Mouse (Mus musculus): ENCODE measurements around the gene Phf20. TPM values are rescaled to one million over a fixed set of nuclear protein-coding genes. Genes with fewer than 3 reads are reported as not detected.
A peak's percentile ranks its signal among the peaks of the same experiment; 100 is the strongest.

The Phf20 gene
- polyA plus RNA-seq, 1 experiment from 2014 or later: 44.8 TPM

DNA sequence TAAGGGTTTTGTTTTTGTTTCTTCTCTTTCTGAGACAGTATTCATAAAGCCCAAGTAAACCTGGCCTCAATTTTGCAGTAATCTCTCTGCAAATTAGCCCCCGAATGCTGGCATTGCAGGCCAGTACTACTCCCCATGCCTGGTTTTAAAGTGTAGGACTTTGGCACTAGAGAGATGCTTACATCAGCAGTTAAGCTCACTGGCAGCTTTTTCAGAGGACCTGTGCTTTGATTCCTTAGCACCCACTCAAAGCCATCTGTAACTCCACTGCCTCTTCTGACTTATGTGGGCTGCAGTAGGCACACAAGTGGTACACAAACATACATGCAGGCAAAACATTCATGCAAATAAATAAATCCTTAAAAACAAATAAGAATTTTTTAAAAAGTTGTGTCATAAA is 55.0 kb downstream of the Phf20 start:
- 96% methylated on average over 1 of the region's 1 CpGs for WGBS
- Histone ChIP-seq H3K9ac (replicated peaks; ENCODE audit: low read depth) (no peak overlapping the region), H3K4me2 (replicated peaks; ENCODE audit: low read depth, low read length) (no peak overlapping the region), H3K27me3 (replicated peaks; ENCODE audit: insufficient read depth, low read length) (no peaks in the 10 kb centered on the region), H3K9me3 (ENCODE audit: low read length) (no peaks in the 10 kb centered on the region), H3K36me3 (ENCODE audit: insufficient read depth, low read length) (peaks cover 16% of the 10 kb centered on the region; the same call in 1 of the 2 replicates), H3K4me3 (ENCODE audit: low read depth, low read length) (no peak overlapping the region), H3K4me1 (ENCODE audit: insufficient read depth, low read depth, low read length) (no peaks in the 10 kb centered on the region; the same call in 1 of the 2 replicates), H3K27ac (ENCODE audit: low read length) (no peak overlapping the region)
- no peak for DNase-seq (ENCODE audit: low spot score)
- no peak for ATAC-seq
- TF ChIP-seq CTCF (IDR thresholded peaks at IDR 0.05) (no peak), EP300 (IDR thresholded peaks at IDR 0.05) (no peak)

DNA sequence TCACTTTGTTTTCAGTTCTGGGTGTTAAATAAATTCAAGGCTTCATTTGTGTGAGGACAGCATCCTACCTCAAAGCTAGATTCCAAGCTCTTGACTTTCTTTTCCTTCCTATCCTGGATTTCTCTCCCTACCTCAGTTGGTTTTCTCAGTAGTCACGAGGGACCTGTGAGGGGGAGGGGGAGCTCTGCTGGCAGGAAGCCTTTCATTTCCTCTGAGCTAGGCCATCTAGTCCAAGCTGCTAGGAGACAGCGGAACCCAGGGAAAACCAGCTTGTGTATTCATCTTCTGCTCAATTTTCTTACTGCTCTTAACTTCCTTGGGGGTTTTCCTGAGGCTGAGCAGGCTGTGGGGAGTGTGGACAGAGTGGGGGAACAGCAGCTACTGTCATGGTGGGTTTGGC is 60.8 kb downstream of the Phf20 start:
- DNase-seq (ENCODE audit: low spot score) (peak; percentile 53), ATAC-seq (peak; percentile 63)
- H3K9me3 ChIP-seq (ENCODE audit: low read length): no peaks in the 10 kb centered on the region
- peaks cover 17% of the 10 kb centered on the region; the same call in 1 of the 2 replicates for H3K36me3 ChIP-seq (ENCODE audit: insufficient read depth, low read length)
- H3K4me2 ChIP-seq (replicated peaks; ENCODE audit: low read depth, low read length): no peak overlapping the region
- 47% methylated on average over 2 of the region's 2 CpGs for WGBS
- no peak overlapping the region for H3K4me3 ChIP-seq (ENCODE audit: low read depth, low read length)
- peaks cover 13% of the 10 kb centered on the region for H3K4me1 ChIP-seq (ENCODE audit: insufficient read depth, low read depth, low read length)
- peak overlapping the region; percentile 54 for H3K27ac ChIP-seq (ENCODE audit: low read length)
- no peak overlapping the region for H3K9ac ChIP-seq (replicated peaks; ENCODE audit: low read depth)
- no peaks in the 10 kb centered on the region for H3K27me3 ChIP-seq (replicated peaks; ENCODE audit: insufficient read depth, low read length)
- TF ChIP-seq CTCF (IDR thresholded peaks at IDR 0.05): no peak
- no peak for TF ChIP-seq EP300 (IDR thresholded peaks at IDR 0.05)

DNA sequence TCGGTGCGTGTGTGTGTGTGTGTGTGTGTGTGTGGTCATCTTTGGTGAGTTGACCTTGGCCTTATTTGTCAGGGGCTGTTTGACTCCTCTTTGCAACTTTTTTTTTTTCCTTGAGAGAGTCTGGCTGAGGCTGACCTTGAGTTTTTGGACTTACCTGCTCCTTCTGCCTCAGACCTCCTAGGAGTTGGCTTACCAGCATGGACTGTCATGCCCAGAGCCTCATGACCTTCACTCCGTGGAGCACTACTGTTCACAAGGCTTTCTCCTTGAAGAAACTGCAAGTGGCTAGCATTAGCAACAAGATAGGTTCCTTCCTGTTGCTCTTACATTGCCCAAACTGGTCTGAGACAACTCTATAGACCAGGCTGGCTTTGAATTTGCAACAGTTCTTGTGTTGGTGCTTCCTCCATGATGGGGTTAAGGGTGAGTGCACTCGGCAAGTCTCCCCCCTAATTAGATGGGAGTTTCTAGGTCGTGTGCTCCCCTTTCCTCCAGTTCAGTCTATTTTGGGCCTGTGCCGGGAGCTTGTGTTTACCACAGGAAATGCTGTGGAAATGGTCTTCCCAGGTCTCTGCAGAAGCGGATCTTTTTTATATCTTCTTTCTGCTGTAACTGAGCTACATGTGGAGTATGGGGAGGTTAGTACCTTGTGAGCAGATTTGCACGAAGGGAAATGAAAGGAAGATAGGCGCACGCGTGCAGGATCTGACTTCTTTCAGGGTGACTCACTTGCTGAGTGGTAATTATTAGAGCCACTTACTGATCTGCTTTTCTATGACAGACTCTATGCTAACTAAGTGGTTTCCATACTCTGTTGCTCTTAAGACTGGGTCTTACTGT is 61.9 kb downstream of the Phf20 start:
- Histone ChIP-seq H3K4me1 (ENCODE audit: insufficient read depth, low read depth, low read length) (peaks cover 13% of the 10 kb centered on the region), H3K36me3 (ENCODE audit: insufficient read depth, low read length) (peaks cover 8% of the 10 kb centered on the region; the same call in 1 of the 2 replicates), H3K4me3 (ENCODE audit: low read depth, low read length) (no peak overlapping the region), H3K9me3 (ENCODE audit: low read length) (no peaks in the 10 kb centered on the region), H3K4me2 (replicated peaks; ENCODE audit: low read depth, low read length) (no peak overlapping the region; the same call in 1 of the 2 replicates), H3K27ac (ENCODE audit: low read length) (peak overlapping the region; percentile 54; the same call in 1 of the 2 replicates), H3K9ac (replicated peaks; ENCODE audit: low read depth) (no peak overlapping the region), H3K27me3 (replicated peaks; ENCODE audit: insufficient read depth, low read length) (no peaks in the 10 kb centered on the region)
- DNase-seq (ENCODE audit: low spot score) (peak; percentile 31), ATAC-seq (no peak)
- TF ChIP-seq EP300 (IDR thresholded peaks at IDR 0.05) (no peak), CTCF (IDR thresholded peaks at IDR 0.05) (no peak)
- 61% methylated on average over 11 of the region's 11 CpGs for WGBS

DNA sequence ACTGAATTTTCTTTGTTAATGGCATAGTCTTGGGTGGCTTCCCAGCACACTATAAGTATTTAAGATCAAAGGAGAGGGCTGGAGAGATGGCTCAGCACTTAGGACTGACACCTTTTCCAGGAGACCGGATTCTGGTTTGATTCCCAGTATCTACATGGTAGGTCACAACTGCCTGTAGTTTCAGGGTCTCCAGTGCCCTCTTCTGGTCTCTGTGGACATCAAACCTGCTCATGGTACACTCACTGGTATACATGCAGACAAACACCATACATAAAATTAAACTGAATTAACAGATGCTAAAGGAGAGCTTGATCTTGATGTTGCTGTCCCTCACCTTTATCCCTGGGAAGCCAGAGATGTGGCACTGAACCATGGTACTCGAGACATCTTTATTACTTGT is 64.7 kb downstream of the Phf20 start:
- TF ChIP-seq EP300 (IDR thresholded peaks at IDR 0.05): no peak
- peak; percentile 51 for TF ChIP-seq CTCF (IDR thresholded peaks at IDR 0.05)
- 85% methylated on average over 2 of the region's 2 CpGs for WGBS

DNA sequence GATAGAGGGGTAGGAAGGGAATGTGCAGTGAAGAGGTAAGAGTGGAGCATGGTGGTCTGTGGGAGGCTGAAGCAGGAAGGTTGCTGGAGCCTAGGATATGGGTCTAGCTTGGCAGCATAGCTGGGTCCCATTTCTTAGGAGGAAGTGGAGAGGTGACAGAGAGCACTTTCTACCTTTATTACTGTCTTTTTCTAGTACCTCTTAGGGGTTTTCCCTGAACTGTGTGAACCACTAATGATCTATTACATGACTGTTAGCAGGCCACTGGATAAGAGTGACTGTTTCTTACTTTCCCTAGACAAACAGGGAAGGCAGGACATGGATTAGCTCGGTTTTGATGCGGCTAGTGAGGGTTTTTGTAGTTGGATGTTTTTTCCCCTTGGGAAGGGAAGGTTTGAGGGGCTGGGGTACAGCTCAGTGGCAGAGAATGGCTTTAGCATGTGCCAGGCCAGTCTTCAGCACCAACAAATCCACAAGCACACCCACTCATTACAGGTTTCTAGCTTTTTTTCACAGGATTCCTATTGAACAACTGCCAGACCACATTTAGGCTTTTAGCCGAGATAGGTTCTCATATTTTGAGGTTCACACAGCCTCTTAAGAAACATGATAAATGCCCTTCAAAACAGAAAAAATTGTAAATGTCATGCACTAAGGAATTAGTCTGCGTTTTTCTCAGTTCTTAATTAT is 67.1 kb downstream of the Phf20 start:
- Histone ChIP-seq H3K4me1 (ENCODE audit: insufficient read depth, low read depth, low read length) (peaks cover 5% of the 10 kb centered on the region; the same call in 1 of the 2 replicates), H3K27me3 (replicated peaks; ENCODE audit: insufficient read depth, low read length) (no peaks in the 10 kb centered on the region), H3K4me3 (ENCODE audit: low read depth, low read length) (no peak overlapping the region), H3K4me2 (replicated peaks; ENCODE audit: low read depth, low read length) (no peak overlapping the region), H3K9ac (replicated peaks; ENCODE audit: low read depth) (no peak overlapping the region), H3K36me3 (ENCODE audit: insufficient read depth, low read length) (peaks cover 4% of the 10 kb centered on the region; the same call in 1 of the 2 replicates), H3K9me3 (ENCODE audit: low read length) (no peaks in the 10 kb centered on the region), H3K27ac (ENCODE audit: low read length) (no peak overlapping the region)
- DNase-seq (ENCODE audit: low spot score) (no peak), ATAC-seq (no peak)
- TF ChIP-seq EP300 (IDR thresholded peaks at IDR 0.05) (no peak), CTCF (IDR thresholded peaks at IDR 0.05) (no peak)
- 80% methylated on average over 4 of the region's 4 CpGs for WGBS

More for the DNA sequence above, 64.7 kb downstream of the Phf20 start:
- no peaks in the 10 kb centered on the region for H3K9me3 ChIP-seq (ENCODE audit: low read length)
- H3K4me1 ChIP-seq (ENCODE audit: insufficient read depth, low read depth, low read length): peaks cover 13% of the 10 kb centered on the region
- H3K36me3 ChIP-seq (ENCODE audit: insufficient read depth, low read length): peaks cover 4% of the 10 kb centered on the region; the same call in 1 of the 2 replicates
- no peak for ATAC-seq
- H3K9ac ChIP-seq (replicated peaks; ENCODE audit: low read depth): no peak overlapping the region
- H3K4me3 ChIP-seq (ENCODE audit: low read depth, low read length): no peak overlapping the region
- H3K27ac ChIP-seq (ENCODE audit: low read length): no peak overlapping the region
- DNase-seq (ENCODE audit: low spot score): no peak
- H3K4me2 ChIP-seq (replicated peaks; ENCODE audit: low read depth, low read length): no peak overlapping the region
- H3K27me3 ChIP-seq (replicated peaks; ENCODE audit: insufficient read depth, low read length): no peaks in the 10 kb centered on the region

DNA sequence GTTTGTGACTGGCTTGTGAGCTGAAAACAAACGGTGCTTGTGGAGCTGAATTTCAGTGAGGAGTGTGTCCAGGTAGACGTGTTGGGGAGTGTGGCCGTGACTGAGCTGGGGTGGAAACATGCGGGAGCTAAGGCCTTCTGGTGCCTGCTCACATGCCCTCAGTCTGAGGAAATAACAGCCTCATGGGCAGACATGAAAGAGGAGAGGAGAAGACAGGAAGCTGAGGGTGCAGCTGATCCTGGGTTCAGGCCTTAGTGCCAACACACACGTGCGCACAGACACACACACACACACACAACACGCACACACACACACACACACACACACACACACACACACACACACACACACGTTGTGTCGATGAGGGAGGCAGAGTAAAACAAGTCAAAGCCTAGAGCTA is 71.4 kb downstream of the Phf20 start:
- no peak for TF ChIP-seq EP300 (IDR thresholded peaks at IDR 0.05)
- TF ChIP-seq CTCF (IDR thresholded peaks at IDR 0.05): no peak
- DNase-seq (ENCODE audit: low spot score): no peak
- ATAC-seq: no peak
- H3K4me1 ChIP-seq (ENCODE audit: insufficient read depth, low read depth, low read length): no peaks in the 10 kb centered on the region
- 94% methylated on average over 9 of the region's 9 CpGs for WGBS
- no peak overlapping the region for H3K4me3 ChIP-seq (ENCODE audit: low read depth, low read length)
- H3K27ac ChIP-seq (ENCODE audit: low read length): no peak overlapping the region
- no peaks in the 10 kb centered on the region for H3K9me3 ChIP-seq (ENCODE audit: low read length)
- no peaks in the 10 kb centered on the region for H3K27me3 ChIP-seq (replicated peaks; ENCODE audit: insufficient read depth, low read length)
- H3K4me2 ChIP-seq (replicated peaks; ENCODE audit: low read depth, low read length): no peak overlapping the region
- no peak overlapping the region for H3K9ac ChIP-seq (replicated peaks; ENCODE audit: low read depth)
- H3K36me3 ChIP-seq (ENCODE audit: insufficient read depth, low read length): no peaks in the 10 kb centered on the region

Data from lung, postnatal 0 days (tissue).